Mouse (Mus musculus) C2C12 (cell line): ENCODE data around the gene Myo9a.

Experiments
- CEBPB ChIP-seq: IDR thresholded peaks from one replicate; pipeline ENCODE4 v1.6.1; 2011; ENCODE audit warnings: low read depth, mild to moderate bottlenecking, control low read depth, moderate library complexity
- CTCF ChIP-seq: IDR thresholded peaks from one replicate; pipeline ENCODE4 v1.5.1; 2011; ENCODE audit not compliant: control insufficient read depth, insufficient read depth, insufficient read length
- MAX ChIP-seq: IDR thresholded peaks from one replicate; pipeline ENCODE4 v1.6.1; 2011; ENCODE audit warnings: mild to moderate bottlenecking, control low read depth

- no peak for TF ChIP-seq CTCF
- TF ChIP-seq CEBPB = no peak
- no peak for TF ChIP-seq MAX
These were observed 193.1 kb downstream of the Myo9a start for GRCm38 (mm10) chr9:59943826-59944225.
